Mouse (Mus musculus): ENCODE data around the gene Panx2. TPM values are rescaled to one million over a fixed set of nuclear protein-coding genes. Genes with fewer than 3 reads are reported as not detected.

Panx2 gene
- total and polyA plus RNA-seq, 3 experiments: 0.91 to 2.1 (median 1.3) TPM

DNA sequence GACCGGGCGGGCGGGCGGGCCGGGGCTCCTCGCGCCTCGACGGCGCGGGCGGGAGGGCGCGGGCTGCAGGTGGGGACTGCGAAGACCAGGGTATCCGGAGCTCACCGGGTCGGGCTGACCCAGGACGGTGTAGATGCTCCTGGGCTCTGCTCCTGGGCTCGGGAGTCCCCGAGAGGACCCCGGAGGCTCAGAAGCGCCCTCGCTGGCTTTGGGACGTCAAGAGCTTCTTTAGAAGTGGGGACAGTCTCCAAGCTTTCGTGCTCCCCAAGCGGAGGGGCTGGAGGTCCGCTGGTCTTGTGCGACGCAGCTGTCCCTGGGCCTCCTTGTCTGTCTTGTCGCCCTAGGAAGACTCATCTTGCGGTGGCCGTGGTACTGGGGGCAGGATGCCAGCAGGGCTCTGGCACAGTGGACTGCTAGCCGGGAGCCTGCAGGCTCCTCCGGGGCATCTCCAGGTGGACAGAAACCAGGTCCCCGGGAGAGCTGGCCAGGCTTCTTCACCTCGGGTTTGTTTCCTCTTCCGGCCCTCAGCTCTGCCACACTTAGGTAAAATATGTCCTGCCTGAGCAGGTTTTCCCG is 16.7 kb downstream of the Panx2 start:
- H3K36me3 ChIP-seq (ENCODE audit: control insufficient read depth, insufficient read depth, low read length): no peaks in the 10 kb centered on the region; the same call in 1 of the 2 replicates
- under 1% methylated on average over 35 of the region's 39 CpGs for WGBS
- no peaks in the 10 kb centered on the region for H3K27me3 ChIP-seq (ENCODE audit: control insufficient read depth, insufficient read depth, low read length)
- DNase-seq: peak in 1 of 2 experiments; percentile 65
- peak overlapping the region; percentile 91 for H3K27ac ChIP-seq
- TF ChIP-seq POLR2A (IDR thresholded peaks at IDR 0.05; ENCODE audit: insufficient read depth, low read depth, low read length) (no peak), EP300 (IDR thresholded peaks at IDR 0.05; ENCODE audit: insufficient read depth, low read depth, low read length) (no peak), CTCF (IDR thresholded peaks at IDR 0.05) (no peak)
- H3K4me3 ChIP-seq: peak overlapping the region; percentile 74
- H3K9ac ChIP-seq (ENCODE audit: low read depth, low read length): peak overlapping the region; percentile 93
- intact Hi-C loops (cut with DNase I): loop anchor here (1.0 to 10.0 kb wide), 2 partner anchors 13 to 251 kb away; partner anchors contain the start of gene Selenoo
- peaks cover 13% of the 10 kb centered on the region for H3K4me1 ChIP-seq (ENCODE audit: control insufficient read depth, insufficient read depth, low read length)
- peaks cover 2% of the 10 kb centered on the region; the same call in 1 of the 2 replicates for H3K79me2 ChIP-seq (replicated peaks; ENCODE audit: control insufficient read depth, insufficient read depth, low read length)

DNA sequence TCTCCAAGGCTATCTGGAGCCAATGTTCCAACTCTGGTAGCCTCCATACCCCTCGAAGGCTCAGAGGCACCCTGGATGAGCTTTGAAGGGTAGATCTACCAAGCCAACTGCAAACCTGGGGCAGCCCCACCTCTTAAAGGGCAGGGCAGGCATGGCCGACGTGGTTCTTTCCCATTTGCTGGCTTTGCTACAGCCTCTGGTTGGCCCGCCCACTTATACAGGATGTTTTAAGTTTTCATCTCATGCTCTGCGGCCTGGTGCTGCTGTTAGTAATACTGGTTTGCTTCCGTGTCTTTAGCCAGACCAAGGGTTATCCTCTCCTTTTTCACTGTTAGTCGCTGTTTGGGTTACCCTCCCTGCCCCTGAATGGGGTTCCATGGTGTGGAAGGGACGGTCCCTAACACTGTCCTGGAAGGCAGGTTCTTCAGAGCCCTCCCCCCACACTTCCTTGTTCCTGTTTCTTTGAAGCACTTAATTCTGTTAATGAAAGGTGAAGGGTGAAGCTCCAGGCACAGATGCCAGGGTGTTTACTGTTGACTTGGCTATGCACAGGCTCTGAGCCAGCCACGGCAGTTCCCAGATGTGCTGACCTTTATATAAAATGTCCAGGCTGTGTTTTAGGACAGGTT is 18.8 kb downstream of the Panx2 start:
- H3K36me3 ChIP-seq (ENCODE audit: control insufficient read depth, insufficient read depth, low read length): no peaks in the 10 kb centered on the region; the same call in 1 of the 2 replicates
- H3K27me3 ChIP-seq (ENCODE audit: control insufficient read depth, insufficient read depth, low read length): no peaks in the 10 kb centered on the region
- TF ChIP-seq CTCF (IDR thresholded peaks at IDR 0.05) (no peak), EP300 (IDR thresholded peaks at IDR 0.05; ENCODE audit: insufficient read depth, low read depth, low read length) (no peak), POLR2A (IDR thresholded peaks at IDR 0.05; ENCODE audit: insufficient read depth, low read depth, low read length) (0 out of 2 replicates have a peak, but pooled peaks have one; percentile 24)
- peak overlapping the region; percentile 36 for H3K27ac ChIP-seq
- H3K9ac ChIP-seq (ENCODE audit: low read depth, low read length): peak overlapping the region; percentile 12
- 0 out of 2 replicates have a peak overlapping the region, but pooled peaks have one; percentile 11 for H3K4me3 ChIP-seq
- DNase-seq: peak; percentile 48 to 68
- peaks cover 3% of the 10 kb centered on the region; the same call in 1 of the 2 replicates for H3K79me2 ChIP-seq (replicated peaks; ENCODE audit: control insufficient read depth, insufficient read depth, low read length)
- H3K4me1 ChIP-seq (ENCODE audit: control insufficient read depth, insufficient read depth, low read length): peaks cover 13% of the 10 kb centered on the region
- 24% methylated on average over 9 of the region's 9 CpGs for WGBS
- intact Hi-C loops (cut with DNase I): loop anchor here (10.0 kb wide), 1 partner anchor 254 kb away; no protein-coding TSS in a partner anchor

DNA sequence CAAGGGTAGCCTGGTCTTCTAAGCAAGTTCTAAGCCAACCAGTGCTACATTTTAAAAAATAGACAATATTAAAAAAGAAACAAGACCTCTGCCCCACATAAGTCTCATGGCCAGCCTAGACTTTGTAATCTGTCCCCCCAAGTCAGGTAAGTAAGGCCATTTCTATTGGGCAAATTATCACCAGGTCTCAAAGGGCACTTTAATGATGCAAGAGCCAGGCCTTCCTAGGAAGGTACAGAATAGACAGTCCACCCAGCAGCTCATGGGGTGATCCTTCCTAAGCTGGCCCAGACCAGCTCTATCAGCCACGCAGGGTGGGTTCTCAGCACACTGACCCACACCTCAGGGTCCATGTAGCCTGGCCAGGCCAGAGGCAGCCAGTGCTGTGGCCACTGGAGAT is 24.4 kb downstream of the Panx2 start:
- Histone ChIP-seq H3K79me2 (replicated peaks; ENCODE audit: control insufficient read depth, insufficient read depth, low read length) (0 out of 2 replicates have a peak, but pooled peaks cover 1% of the 10 kb centered on the region), H3K36me3 (ENCODE audit: control insufficient read depth, insufficient read depth, low read length) (no peaks in the 10 kb centered on the region), H3K4me3 (no peak overlapping the region), H3K27ac (no peak overlapping the region), H3K27me3 (ENCODE audit: control insufficient read depth, insufficient read depth, low read length) (no peaks in the 10 kb centered on the region), H3K4me1 (ENCODE audit: control insufficient read depth, insufficient read depth, low read length) (no peaks in the 10 kb centered on the region; the same call in none of the 2 replicates), H3K9ac (ENCODE audit: low read depth, low read length) (no peak overlapping the region)
- DNase-seq: no peak
- TF ChIP-seq EP300 (IDR thresholded peaks at IDR 0.05; ENCODE audit: insufficient read depth, low read depth, low read length) (no peak), POLR2A (IDR thresholded peaks at IDR 0.05; ENCODE audit: insufficient read depth, low read depth, low read length) (no peak), CTCF (IDR thresholded peaks at IDR 0.05) (no peak)
- 97% methylated on average over 1 of the region's 1 CpGs for WGBS
- intact Hi-C loops (cut with DNase I): no loop called here

DNA sequence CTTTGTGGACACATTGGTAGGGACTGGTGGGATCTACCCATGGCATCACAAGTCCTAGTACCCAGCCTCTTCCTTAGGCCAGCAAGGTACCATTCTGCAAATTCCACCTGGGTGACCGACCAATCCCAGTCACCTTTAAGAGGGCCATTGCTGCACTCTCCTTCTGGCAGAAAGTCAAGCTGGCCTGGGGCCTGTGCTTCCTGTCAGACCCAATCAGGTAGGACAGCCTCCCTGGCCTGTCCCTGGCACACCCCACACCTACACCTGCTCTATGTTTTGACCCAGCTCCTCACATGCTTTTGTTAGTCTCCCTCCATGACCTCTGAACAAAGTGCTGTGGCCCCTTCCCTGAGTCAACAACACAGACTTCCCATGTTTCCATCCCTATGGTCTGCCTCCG is 25.3 kb downstream of the Panx2 start:
- Histone ChIP-seq H3K79me2 (replicated peaks; ENCODE audit: control insufficient read depth, insufficient read depth, low read length) (0 out of 2 replicates have a peak, but pooled peaks cover 1% of the 10 kb centered on the region), H3K9ac (ENCODE audit: low read depth, low read length) (no peak overlapping the region), H3K27ac (no peak overlapping the region), H3K36me3 (ENCODE audit: control insufficient read depth, insufficient read depth, low read length) (no peaks in the 10 kb centered on the region), H3K4me1 (ENCODE audit: control insufficient read depth, insufficient read depth, low read length) (peaks cover 2% of the 10 kb centered on the region), H3K27me3 (ENCODE audit: control insufficient read depth, insufficient read depth, low read length) (no peaks in the 10 kb centered on the region), H3K4me3 (no peak overlapping the region)
- TF ChIP-seq POLR2A (IDR thresholded peaks at IDR 0.05; ENCODE audit: insufficient read depth, low read depth, low read length) (no peak), EP300 (IDR thresholded peaks at IDR 0.05; ENCODE audit: insufficient read depth, low read depth, low read length) (no peak), CTCF (IDR thresholded peaks at IDR 0.05) (no peak)
- intact Hi-C loops (cut with DNase I): no loop called here
- DNase-seq: no peak
- WGBS: 80% methylated on average over 2 of the region's 2 CpGs

DNA sequence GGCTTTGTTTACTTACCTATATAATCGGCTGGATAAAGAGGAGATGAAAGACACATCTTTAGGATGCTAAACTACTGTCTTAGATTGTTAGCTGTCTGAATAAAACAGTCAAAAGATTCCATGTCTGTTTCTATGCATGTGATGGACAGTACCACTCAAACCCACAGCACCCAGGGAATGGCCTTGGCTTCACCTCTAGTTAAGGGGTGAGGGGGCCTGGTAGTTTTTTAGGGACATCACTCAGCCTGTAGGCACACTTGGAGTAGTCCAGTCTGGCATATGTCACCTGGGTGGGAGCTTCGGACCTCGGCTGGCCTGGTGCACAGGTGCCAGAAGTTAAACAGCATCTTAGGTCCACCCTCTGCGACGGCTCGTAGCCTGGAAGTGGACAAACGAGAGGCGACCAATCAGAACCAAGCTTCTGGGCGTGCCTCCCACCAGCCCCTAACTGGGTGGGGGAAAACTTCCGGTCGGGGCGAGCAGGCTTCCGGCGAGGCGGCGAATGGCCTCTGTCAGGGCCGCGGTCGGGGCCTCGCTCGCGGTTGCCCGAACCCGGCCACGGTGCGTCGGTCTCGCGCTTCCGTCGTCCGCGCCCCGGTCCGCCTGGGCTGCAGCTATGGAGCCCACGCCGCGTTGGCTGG is 29.2 kb downstream of the Panx2 start, which contains the start of gene Selenoo:
TSS of gene Selenoo (plus strand) at position 478 of the 641 bp plus-strand sequence.
- H3K79me2 ChIP-seq (replicated peaks; ENCODE audit: control insufficient read depth, insufficient read depth, low read length): no peaks in the 10 kb centered on the region; the same call in 1 of the 2 replicates
- peaks cover 4% of the 10 kb centered on the region for H3K4me1 ChIP-seq (ENCODE audit: control insufficient read depth, insufficient read depth, low read length)
- peak within 1 kb of the TSS; percentile 78 for H3K4me3 ChIP-seq
- intact Hi-C loops (cut with DNase I): loop anchor here (1.0 kb wide), 1 partner anchor 12 kb away; no protein-coding TSS in a partner anchor
- peak within 1 kb of the TSS; percentile 98 for H3K9ac ChIP-seq (ENCODE audit: low read depth, low read length)
- no peaks in the 10 kb centered on the region for H3K27me3 ChIP-seq (ENCODE audit: control insufficient read depth, insufficient read depth, low read length)
- no peaks in the 10 kb centered on the region for H3K36me3 ChIP-seq (ENCODE audit: control insufficient read depth, insufficient read depth, low read length)
- DNase-seq: peak; percentile 91 to 94
- H3K27ac ChIP-seq: peak within 1 kb of the TSS; percentile 93
- no peak; the same call in none of the 2 replicates for TF ChIP-seq POLR2A (IDR thresholded peaks at IDR 0.05; ENCODE audit: insufficient read depth, low read depth, low read length)
- peak; percentile 64; the same call in 1 of the 2 replicates for TF ChIP-seq EP300 (IDR thresholded peaks at IDR 0.05; ENCODE audit: insufficient read depth, low read depth, low read length)
- WGBS: 3% methylated on average over 38 of the region's 38 CpGs

Measured in heart, adult 2 months (tissue).